Mouse (Mus musculus) midbrain, embryonic 14.5 days (tissue): ENCODE measurements around the gene Olfr1337. TPM values are rescaled to one million over a fixed set of nuclear protein-coding genes. Genes with fewer than 3 reads are reported as not detected.
"Not testable (repeated sequence)": the region's sequence is repeated elsewhere in the genome, so short reads cannot be mapped to it uniquely, and the experiment has no call there.

Experiments
- ATAC-seq: fragments of 200-750 bp; cut with Nextera tagmentation; 2 replicates; pipeline ENCODE4 v1.8.0; 2017; ENCODE audit warnings: moderate number of reproducible peaks, moderate library complexity; ENCODE audit not compliant: low FRiP score, low TSS enrichment
- DNase-seq: peaks from one replicate; pipeline ENCODE4 v3.0.0-alpha.2; 2015
- H3K27ac ChIP-seq: fragments of 300-500 bp; sonication (generic); replicated peaks from 2 replicates; pipeline ENCODE4 v1.5.1; 2014; ENCODE audit warnings: mild to moderate bottlenecking, low read depth, low read length, moderate library complexity
- H3K27me3 ChIP-seq: fragments of 300-500 bp; sonication (generic); 2 replicates; pipeline ENCODE4 v1.6.1; 2014; ENCODE audit warnings: low read length, control low read depth, mixed read lengths; ENCODE audit not compliant: control insufficient read depth, insufficient read depth
- H3K36me3 ChIP-seq: fragments of 300-500 bp; sonication (generic); 2 replicates; pipeline ENCODE4 v1.6.1; 2014; ENCODE audit warnings: low read length, control low read depth; ENCODE audit not compliant: control insufficient read depth, insufficient read depth
- H3K4me1 ChIP-seq: fragments of 300-500 bp; sonication (generic); 2 replicates; pipeline ENCODE4 v1.6.1; 2014; ENCODE audit warnings: mild to moderate bottlenecking, antibody characterized with exemption, low read length, control low read depth; ENCODE audit not compliant: control insufficient read depth, insufficient read depth
- H3K4me2 ChIP-seq: fragments of 300-500 bp; sonication (generic); 2 replicates; pipeline ENCODE4 v1.6.1; 2014; ENCODE audit warnings: mild to moderate bottlenecking, low read length, moderate library complexity
- H3K4me3 ChIP-seq: fragments of 300-500 bp; sonication (generic); replicated peaks from 2 replicates; pipeline ENCODE4 v1.5.1; 2014; ENCODE audit warnings: low read depth, low read length
- H3K9ac ChIP-seq: fragments of 300-500 bp; sonication (generic); replicated peaks from 2 replicates; pipeline ENCODE4 v1.6.1; 2014; ENCODE audit warnings: mild to moderate bottlenecking, low read length, moderate library complexity
- H3K9me3 ChIP-seq: fragments of 300-500 bp; sonication (generic); 2 replicates; pipeline ENCODE4 v1.6.1; 2016; ENCODE audit warnings: low read length, control low read depth, mixed read lengths; ENCODE audit not compliant: control insufficient read depth
- WGBS: fragments of 180-500 bp; shearing (Covaris S2); extraction: QIAGEN DNeasy Blood & Tissue Kit; methylation state at CpG from one replicate; pipeline ENCODE4 v1.1.7; 2014; 5-methylcytosine and 5-hydroxymethylcytosine counted together
- polyA plus RNA-seq: library from polyadenylated mRNA; unstranded; fragments of >200 nt; fragmentation: Nextera tagmentation; extraction: Ambion mirVana; gene quantifications from 2 replicates; pipeline ENCODE4 v1.2.1, GENCODE M21; 2014

The Olfr1337 gene
- polyA plus RNA-seq: not detected in 2 replicates

DNA sequence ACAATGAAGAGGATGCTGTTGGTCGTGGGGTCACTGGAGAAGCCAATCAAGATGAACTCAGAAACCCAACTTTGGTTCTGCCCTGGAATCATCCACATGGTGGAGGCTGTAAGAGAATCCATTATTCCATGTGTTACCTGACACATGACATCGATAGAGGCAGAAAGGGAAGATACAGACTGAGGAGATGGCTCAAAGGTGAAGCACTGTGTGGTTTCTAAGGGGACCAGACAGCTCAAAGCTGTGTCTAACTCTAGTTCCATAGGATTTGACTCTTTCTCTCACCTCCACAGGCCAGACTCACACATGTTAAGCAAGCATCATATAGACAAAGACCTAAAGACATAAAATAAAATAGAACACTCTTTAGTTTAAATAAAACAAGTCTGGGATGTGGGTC, at the start of gene Olfr1337:
Gene Olfr1337 (minus strand): TSS at position 101 of the 400 bp plus-strand sequence.
- no peaks in the 10 kb centered on the region for H3K9me3 ChIP-seq

GRCm38 (mm10) chr4:118818921-118819320, 36.5 kb upstream of the Olfr1337 start:
- no peaks in the 10 kb centered on the region for H3K36me3 ChIP-seq
- no peak overlapping the region for H3K27ac ChIP-seq
- no peaks in the 10 kb centered on the region for H3K27me3 ChIP-seq
- DNase-seq: no peak
- ATAC-seq: no peak
- no peak overlapping the region for H3K9ac ChIP-seq
- no peak overlapping the region for H3K4me2 ChIP-seq
- H3K9me3 ChIP-seq: no peaks in the 10 kb centered on the region
- no peak overlapping the region for H3K4me3 ChIP-seq
- H3K4me1 ChIP-seq: no peaks in the 10 kb centered on the region
- WGBS: 88% methylated on average over 1 of the region's 1 CpGs

More for the DNA sequence above, at the start of gene Olfr1337:
- H3K9ac ChIP-seq: no peak within 1 kb of the TSS
- H3K36me3 ChIP-seq: no peaks in the 10 kb centered on the region
- no peak within 1 kb of the TSS for H3K27ac ChIP-seq
- H3K4me1 ChIP-seq: no peaks in the 10 kb centered on the region
- DNase-seq: no peak
- ATAC-seq: no peak
- H3K4me2 ChIP-seq: no peak within 1 kb of the TSS
- H3K27me3 ChIP-seq: no peaks in the 10 kb centered on the region
- no peak within 1 kb of the TSS for H3K4me3 ChIP-seq
- 75% methylated on average over 2 of the region's 2 CpGs for WGBS

- H3K4me1 ChIP-seq: no peaks in the 10 kb centered on the region
- no peak within 1 kb of the TSS for H3K4me3 ChIP-seq
- no peak within 1 kb of the TSS for H3K4me2 ChIP-seq
- no peak within 1 kb of the TSS for H3K27ac ChIP-seq
- no peaks in the 10 kb centered on the region for H3K9me3 ChIP-seq
- no peaks in the 10 kb centered on the region for H3K27me3 ChIP-seq
- H3K9ac ChIP-seq: no peak within 1 kb of the TSS
- WGBS: 89% methylated on average over 4 of the region's 4 CpGs
- no peaks in the 10 kb centered on the region for H3K36me3 ChIP-seq
- ATAC-seq: no peak
- DNase-seq: no peak
Observed at GRCm38 (mm10) chr4:118809844-118810243, 27.5 kb upstream of the Olfr1337 start, which contains the start of gene Olfr1335. Gene Olfr1335, minus strand, starts transcription at chr4:118809944.

GRCm38 (mm10) chr4:118792796-118793195, 10.4 kb upstream of the Olfr1337 start:
- H3K27me3 ChIP-seq, ATAC-seq, H3K27ac ChIP-seq, H3K9me3 ChIP-seq, H3K36me3 ChIP-seq, H3K4me2 ChIP-seq, H3K9ac ChIP-seq, DNase-seq, H3K4me3 ChIP-seq, H3K4me1 ChIP-seq: not testable (repeated sequence)

DNA sequence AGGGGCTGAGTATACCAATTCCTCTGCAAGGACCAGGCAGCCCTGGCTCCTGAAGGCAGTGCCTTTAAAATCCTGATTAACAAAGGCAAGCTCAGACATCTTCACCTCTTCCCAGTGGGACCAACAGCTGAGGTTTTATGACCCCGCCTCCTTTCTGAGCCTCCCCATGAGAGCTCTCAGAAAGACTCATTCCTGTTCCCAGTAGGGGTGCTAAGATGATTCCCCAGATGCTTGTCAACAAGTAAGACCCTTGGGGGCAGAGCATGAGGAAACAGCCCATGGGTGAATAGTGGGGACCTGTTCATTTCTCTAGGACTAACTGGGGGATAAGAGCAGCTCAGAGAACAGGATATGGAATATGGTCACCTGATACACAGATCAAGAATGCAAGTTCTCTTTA, 23.7 kb downstream of the Olfr1337 start, which contains the start of gene Olfr1338:
Gene Olfr1338 (minus strand): TSS at position 101 of the 400 bp plus-strand sequence.
- ATAC-seq (no peak), DNase-seq (no peak)
- H3K4me2 ChIP-seq: no peak within 1 kb of the TSS
- no peak within 1 kb of the TSS for H3K27ac ChIP-seq
- H3K4me1 ChIP-seq: no peaks in the 10 kb centered on the region
- WGBS: 85% methylated on average over 1 of the region's 1 CpGs
- no peaks in the 10 kb centered on the region for H3K27me3 ChIP-seq
- no peak within 1 kb of the TSS for H3K9ac ChIP-seq
- H3K36me3 ChIP-seq: no peaks in the 10 kb centered on the region
- H3K4me3 ChIP-seq: no peak within 1 kb of the TSS
- no peaks in the 10 kb centered on the region for H3K9me3 ChIP-seq

- Histone ChIP-seq H3K27me3 (no peaks in the 10 kb centered on the region), H3K9ac (no peak overlapping the region), H3K36me3 (no peaks in the 10 kb centered on the region), H3K9me3 (0 out of 2 replicates have a peak, but pooled peaks cover 5% of the 10 kb centered on the region), H3K27ac (no peak overlapping the region), H3K4me3 (no peak overlapping the region), H3K4me2 (peak overlapping the region; percentile 19), H3K4me1 (no peaks in the 10 kb centered on the region)
- WGBS: 2% methylated on average over 16 of the region's 16 CpGs
- ATAC-seq (no peak), DNase-seq (peak; percentile 12)
Observed at GRCm38 (mm10) chr4:118741881-118742280, 40.5 kb downstream of the Olfr1337 start.

- H3K9ac ChIP-seq: no peak overlapping the region
- ATAC-seq (no peak), DNase-seq (peak; percentile 0)
- H3K4me2 ChIP-seq: peak overlapping the region; percentile 19
- no peaks in the 10 kb centered on the region for H3K36me3 ChIP-seq
- 4% methylated on average over 11 of the region's 11 CpGs for WGBS
- H3K4me3 ChIP-seq: no peak overlapping the region
- H3K9me3 ChIP-seq: 0 out of 2 replicates have a peak, but pooled peaks cover 1% of the 10 kb centered on the region
- H3K4me1 ChIP-seq: no peaks in the 10 kb centered on the region
- no peaks in the 10 kb centered on the region for H3K27me3 ChIP-seq
- no peak overlapping the region for H3K27ac ChIP-seq
Observed at GRCm38 (mm10) chr4:118740988-118741698, 41.2 kb downstream of the Olfr1337 start.

DNA sequence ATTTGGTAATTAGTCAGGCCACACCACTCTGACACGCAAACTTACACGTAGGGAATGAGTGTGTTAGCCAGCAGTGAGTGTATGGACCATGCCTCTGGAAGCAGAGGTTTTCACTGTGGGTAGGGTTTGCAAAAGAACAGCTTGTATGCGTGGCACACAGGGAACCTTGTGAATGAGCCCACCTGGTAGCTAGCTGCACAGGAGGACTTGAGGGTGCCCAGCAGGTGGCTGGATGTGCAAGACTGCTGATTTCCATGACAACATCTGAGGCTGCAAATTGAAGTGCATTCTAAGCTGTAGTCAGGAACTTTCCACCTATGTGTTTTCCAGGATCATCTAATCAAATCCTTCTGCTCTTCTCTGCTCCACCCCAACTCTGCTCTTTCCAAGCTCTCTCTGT, 42.8 kb downstream of the Olfr1337 start:
- H3K36me3 ChIP-seq: no peaks in the 10 kb centered on the region
- H3K9me3 ChIP-seq: no peaks in the 10 kb centered on the region
- H3K4me1 ChIP-seq: no peaks in the 10 kb centered on the region
- 52% methylated on average over 3 of the region's 3 CpGs for WGBS
- H3K27me3 ChIP-seq: no peaks in the 10 kb centered on the region
- H3K27ac ChIP-seq: no peak overlapping the region
- DNase-seq (no peak), ATAC-seq (no peak)
- no peak overlapping the region for H3K4me3 ChIP-seq
- H3K4me2 ChIP-seq: no peak overlapping the region
- no peak overlapping the region for H3K9ac ChIP-seq

DNA sequence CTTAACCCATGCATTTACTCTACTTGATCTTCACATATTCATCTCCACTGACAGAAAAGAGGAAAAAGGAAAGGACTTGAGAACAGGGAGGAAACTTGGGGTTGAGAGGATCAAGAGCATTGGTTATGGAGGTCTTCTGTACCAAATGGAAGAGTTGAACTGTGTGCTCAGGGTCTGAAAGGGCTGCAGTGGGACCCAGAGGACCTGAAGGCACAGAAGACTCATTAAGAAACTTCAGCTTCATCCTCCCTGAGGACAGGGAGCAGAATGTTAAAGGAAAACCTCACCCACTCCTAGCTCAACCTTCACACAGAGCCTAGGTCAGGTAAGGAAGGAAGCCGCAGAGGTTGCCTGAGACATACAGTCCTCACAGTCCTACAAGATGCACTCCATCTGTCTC, 50.5 kb downstream of the Olfr1337 start, which contains the start of gene Olfr1339:
Gene Olfr1339 (plus strand): TSS at position 301 of the 400 bp plus-strand sequence.
- Histone ChIP-seq H3K9me3 (no peaks in the 10 kb centered on the region), H3K36me3 (no peaks in the 10 kb centered on the region), H3K27ac (no peak within 1 kb of the TSS), H3K4me2 (no peak within 1 kb of the TSS), H3K9ac (no peak within 1 kb of the TSS), H3K4me3 (no peak within 1 kb of the TSS), H3K27me3 (no peaks in the 10 kb centered on the region), H3K4me1 (no peaks in the 10 kb centered on the region)
- ATAC-seq (no peak), DNase-seq (no peak)
- WGBS: 100% methylated on average over 1 of the region's 1 CpGs
